Mouse (Mus musculus) spleen, adult 2 months (tissue): Measurements from ENCODE around the gene Cdh11.

Experiments used
- CTCF ChIP-seq: fragments of 200-500 bp; IDR thresholded peaks from 2 replicates; pipeline ENCODE4 v1.5.1; 2011; ENCODE audit warnings: mild to moderate bottlenecking, inconsistent platforms; ENCODE audit not compliant: insufficient read depth, insufficient read length, insufficient replicate concordance; ENCODE audit errors: extremely low read depth
- POLR2A ChIP-seq: fragments of 200-500 bp; IDR thresholded peaks from 2 replicates; pipeline ENCODE4 v1.6.1; 2011; ENCODE audit warnings: low read depth, low read length, inconsistent platforms

DNA sequence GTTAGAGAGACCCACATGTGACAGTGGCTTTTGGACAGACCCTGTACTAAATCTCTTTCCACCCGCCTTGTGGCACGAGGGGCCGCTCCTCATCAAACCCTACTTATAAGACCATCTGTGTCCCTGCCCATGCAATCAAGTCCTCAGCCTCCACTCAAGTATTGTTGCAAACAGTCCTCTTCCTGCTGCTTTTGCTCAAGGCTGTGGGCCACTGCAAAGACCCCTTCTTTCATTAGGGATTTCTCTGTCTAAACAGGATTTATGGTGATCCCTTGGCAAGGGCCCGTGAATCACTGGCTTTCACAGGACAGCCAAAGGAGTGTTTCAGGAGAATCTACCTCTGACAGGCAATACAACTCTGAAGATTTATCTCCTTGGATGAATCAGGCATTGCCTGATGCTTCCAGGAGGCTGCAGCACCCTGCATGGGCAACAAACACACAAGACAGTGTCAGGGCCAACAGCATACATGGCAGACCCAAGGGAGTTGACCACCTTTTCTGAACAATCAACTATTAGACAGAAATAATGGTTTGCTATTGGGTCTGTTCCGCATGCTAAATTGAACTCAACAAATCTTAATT, 43.3 kb downstream of the Cdh11 start:
- TF ChIP-seq CTCF (no peak), POLR2A (no peak)
